Mouse (Mus musculus): Measurements from ENCODE around the gene Col23a1. TPM values are rescaled to one million over a fixed set of nuclear protein-coding genes. Genes with fewer than 3 reads are reported as not detected.

Col23a1 gene
- polyA plus RNA-seq, 1 experiment from 2014 or later = 9.1 TPM

DNA sequence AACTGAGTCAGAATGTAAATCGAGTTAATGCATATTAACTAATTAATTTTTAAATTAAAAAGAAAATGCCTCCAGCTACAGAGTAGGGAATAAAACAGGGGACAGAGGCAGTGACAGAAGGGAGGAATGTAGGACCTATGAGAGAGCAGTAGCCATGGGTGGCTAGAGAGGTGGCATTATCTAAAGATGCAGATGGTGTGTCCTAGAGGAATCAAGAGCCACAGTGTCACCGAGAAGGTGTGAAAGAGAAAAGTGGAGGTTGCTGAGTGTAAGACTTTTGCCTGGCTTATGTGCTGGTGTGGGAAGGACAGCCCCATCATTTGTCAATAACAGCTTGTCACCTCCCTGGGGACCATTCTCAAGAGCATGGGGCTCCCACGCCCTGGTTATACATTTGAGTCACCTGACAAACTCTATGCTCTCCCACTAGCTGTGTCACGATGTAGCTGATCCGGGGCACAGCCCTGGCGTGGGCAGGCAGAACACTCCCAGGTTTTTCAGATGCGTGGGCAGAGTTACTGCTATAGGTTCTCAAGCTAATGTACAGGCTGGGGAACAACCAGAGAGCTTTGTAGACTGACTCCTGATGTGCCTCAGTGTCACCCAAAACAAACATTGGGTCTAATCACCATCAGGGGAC, 125.4 kb downstream of the Col23a1 start:
- H3K4me1 ChIP-seq = 0 out of 2 replicates have a peak, but pooled peaks cover 5% of the 10 kb centered on the region
- H3K9ac ChIP-seq (replicated peaks) = no peak overlapping the region
- no peaks in the 10 kb centered on the region for H3K36me3 ChIP-seq
- ATAC-seq (ENCODE audit: low FRiP score) = no peak
- WGBS = 87% methylated on average over 7 of the region's 7 CpGs
- no peaks in the 10 kb centered on the region for H3K9me3 ChIP-seq (replicated peaks)
- no peak overlapping the region for H3K4me3 ChIP-seq (replicated peaks)
- no peak overlapping the region for H3K27ac ChIP-seq (replicated peaks)
- no peak overlapping the region for H3K4me2 ChIP-seq
- no peaks in the 10 kb centered on the region for H3K27me3 ChIP-seq (replicated peaks)

DNA sequence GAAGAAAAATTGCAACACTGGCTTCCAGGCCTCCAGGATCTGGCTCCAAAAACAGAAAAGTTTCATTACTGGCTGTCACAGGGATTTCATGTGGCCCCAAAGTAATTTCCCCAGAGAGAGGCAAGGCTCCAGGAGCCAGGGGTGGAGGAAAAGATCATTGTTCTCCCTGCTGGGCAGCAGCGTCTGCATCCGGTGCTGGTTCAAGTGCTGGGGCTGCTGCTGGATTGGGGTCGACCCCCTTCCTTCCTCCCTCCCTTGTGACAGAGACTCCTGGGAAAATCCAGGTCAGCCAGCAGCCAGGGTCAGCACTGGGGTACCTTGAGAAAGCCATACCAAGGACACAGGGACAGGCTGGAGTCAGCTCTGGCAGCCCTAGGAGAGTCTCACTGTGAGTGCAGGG, 129.1 kb downstream of the Col23a1 start:
- Histone ChIP-seq H3K4me3 (replicated peaks) (no peak overlapping the region), H3K4me2 (no peak overlapping the region), H3K4me1 (0 out of 2 replicates have a peak, but pooled peaks cover 3% of the 10 kb centered on the region), H3K9me3 (replicated peaks) (no peaks in the 10 kb centered on the region), H3K9ac (replicated peaks) (no peak overlapping the region), H3K27ac (replicated peaks) (0 out of 2 replicates have a peak overlapping the region, but pooled peaks have one; percentile 15), H3K36me3 (no peaks in the 10 kb centered on the region), H3K27me3 (replicated peaks) (no peaks in the 10 kb centered on the region)
- ATAC-seq (ENCODE audit: low FRiP score) = no peak
- WGBS = 17% methylated on average over 3 of the region's 3 CpGs

GRCm38 (mm10) chr11:51421878-51422277, 132.2 kb downstream of the Col23a1 start:
- Histone ChIP-seq H3K9me3 (replicated peaks) (no peaks in the 10 kb centered on the region), H3K27me3 (replicated peaks) (no peaks in the 10 kb centered on the region)
- ATAC-seq (ENCODE audit: low FRiP score) = no peak

GRCm38 (mm10) chr11:51422713-51423112, 133.0 kb downstream of the Col23a1 start:
- Histone ChIP-seq H3K9ac (replicated peaks) (no peak overlapping the region), H3K4me2 (no peak overlapping the region), H3K27ac (replicated peaks) (no peak overlapping the region), H3K36me3 (no peaks in the 10 kb centered on the region), H3K4me3 (replicated peaks) (no peak overlapping the region), H3K27me3 (replicated peaks) (no peaks in the 10 kb centered on the region), H3K9me3 (replicated peaks) (no peaks in the 10 kb centered on the region), H3K4me1 (0 out of 2 replicates have a peak, but pooled peaks cover 3% of the 10 kb centered on the region)
- ATAC-seq (ENCODE audit: low FRiP score) = no peak
- WGBS = 77% methylated on average over 14 of the region's 14 CpGs

More at GRCm38 (mm10) chr11:51421878-51422277, 132.2 kb downstream of the Col23a1 start:
- H3K4me2 ChIP-seq = no peak overlapping the region
- H3K4me1 ChIP-seq = 0 out of 2 replicates have a peak, but pooled peaks cover 3% of the 10 kb centered on the region
- H3K36me3 ChIP-seq = no peaks in the 10 kb centered on the region
- H3K4me3 ChIP-seq (replicated peaks) = no peak overlapping the region
- WGBS = 85% methylated on average over 2 of the region's 2 CpGs
- no peak overlapping the region for H3K9ac ChIP-seq (replicated peaks)
- no peak overlapping the region for H3K27ac ChIP-seq (replicated peaks)

DNA sequence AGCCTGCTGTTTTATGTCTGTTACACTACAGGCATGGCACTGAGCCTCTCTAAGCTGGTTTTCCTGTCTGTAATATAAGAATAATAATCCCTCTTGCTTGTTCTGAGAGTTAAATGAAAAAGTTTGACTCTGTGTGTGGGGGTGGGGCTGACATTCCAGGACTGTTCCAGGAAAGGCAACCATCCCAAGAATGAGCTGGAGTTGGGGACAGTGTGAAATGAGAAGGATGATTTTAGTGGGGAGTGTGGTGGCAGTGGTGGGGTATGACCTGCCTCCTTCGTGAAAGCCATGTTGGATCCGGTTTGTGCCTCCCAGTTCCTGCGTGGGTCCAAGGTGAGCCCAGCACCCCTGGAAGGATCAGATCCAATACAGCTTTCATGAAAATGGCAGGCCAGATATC, 136.4 kb downstream of the Col23a1 start:
- ATAC-seq (ENCODE audit: low FRiP score) = no peak
- H3K4me2 ChIP-seq = no peak overlapping the region
- 88% methylated on average over 3 of the region's 3 CpGs for WGBS
- H3K27ac ChIP-seq (replicated peaks) = no peak overlapping the region
- H3K9ac ChIP-seq (replicated peaks) = no peak overlapping the region
- H3K36me3 ChIP-seq = no peaks in the 10 kb centered on the region
- H3K4me1 ChIP-seq = peaks cover 2% of the 10 kb centered on the region; the same call in 1 of the 2 replicates
- H3K4me3 ChIP-seq (replicated peaks) = no peak overlapping the region
- no peaks in the 10 kb centered on the region for H3K27me3 ChIP-seq (replicated peaks)
- no peaks in the 10 kb centered on the region for H3K9me3 ChIP-seq (replicated peaks)

GRCm38 (mm10) chr11:51429428-51430179, 139.9 kb downstream of the Col23a1 start:
- ATAC-seq (ENCODE audit: low FRiP score) = no peak

GRCm38 (mm10) chr11:51430180-51430578, 140.5 kb downstream of the Col23a1 start:
- no peak overlapping the region for H3K4me3 ChIP-seq (replicated peaks)
- WGBS = 84% methylated on average over 8 of the region's 8 CpGs
- no peaks in the 10 kb centered on the region for H3K36me3 ChIP-seq
- peaks cover 2% of the 10 kb centered on the region; the same call in 1 of the 2 replicates for H3K4me1 ChIP-seq
- no peak for ATAC-seq (ENCODE audit: low FRiP score)
- H3K27ac ChIP-seq (replicated peaks) = no peak overlapping the region
- no peaks in the 10 kb centered on the region for H3K9me3 ChIP-seq (replicated peaks)
- no peak overlapping the region for H3K9ac ChIP-seq (replicated peaks)
- H3K4me2 ChIP-seq = no peak overlapping the region
- no peaks in the 10 kb centered on the region for H3K27me3 ChIP-seq (replicated peaks)

More at GRCm38 (mm10) chr11:51429428-51430179, 139.9 kb downstream of the Col23a1 start:
- peaks cover 2% of the 10 kb centered on the region; the same call in 1 of the 2 replicates for H3K4me1 ChIP-seq
- no peak overlapping the region for H3K4me2 ChIP-seq
- no peak overlapping the region for H3K4me3 ChIP-seq (replicated peaks)
- H3K36me3 ChIP-seq = no peaks in the 10 kb centered on the region
- 49% methylated on average over 16 of the region's 16 CpGs for WGBS
- H3K27me3 ChIP-seq (replicated peaks) = no peaks in the 10 kb centered on the region
- H3K9ac ChIP-seq (replicated peaks) = no peak overlapping the region
- H3K27ac ChIP-seq (replicated peaks) = no peak overlapping the region
- no peaks in the 10 kb centered on the region for H3K9me3 ChIP-seq (replicated peaks)

GRCm38 (mm10) chr11:51431287-51431686, 141.6 kb downstream of the Col23a1 start:
- no peak overlapping the region for H3K4me3 ChIP-seq (replicated peaks)
- 83% methylated on average over 3 of the region's 3 CpGs for WGBS

GRCm38 (mm10) chr11:51431968-51432367, 142.2 kb downstream of the Col23a1 start:
- Histone ChIP-seq H3K9me3 (replicated peaks) (0 out of 2 replicates have a peak, but pooled peaks cover 7% of the 10 kb centered on the region), H3K4me3 (replicated peaks) (no peak overlapping the region), H3K4me1 (peaks cover 2% of the 10 kb centered on the region; the same call in 1 of the 2 replicates), H3K4me2 (no peak overlapping the region), H3K36me3 (no peaks in the 10 kb centered on the region), H3K27ac (replicated peaks) (no peak overlapping the region), H3K27me3 (replicated peaks) (no peaks in the 10 kb centered on the region), H3K9ac (replicated peaks) (no peak overlapping the region)
- ATAC-seq (ENCODE audit: low FRiP score) = no peak
- WGBS = 78% methylated on average over 8 of the region's 8 CpGs

More at GRCm38 (mm10) chr11:51431287-51431686, 141.6 kb downstream of the Col23a1 start:
- no peak for ATAC-seq (ENCODE audit: low FRiP score)
- H3K36me3 ChIP-seq = no peaks in the 10 kb centered on the region
- no peak overlapping the region for H3K4me2 ChIP-seq
- H3K9me3 ChIP-seq (replicated peaks) = 0 out of 2 replicates have a peak, but pooled peaks cover 3% of the 10 kb centered on the region
- no peaks in the 10 kb centered on the region for H3K27me3 ChIP-seq (replicated peaks)
- no peak overlapping the region for H3K27ac ChIP-seq (replicated peaks)
- peaks cover 2% of the 10 kb centered on the region; the same call in 1 of the 2 replicates for H3K4me1 ChIP-seq
- H3K9ac ChIP-seq (replicated peaks) = no peak overlapping the region

GRCm38 (mm10) chr11:51442006-51442405, 152.3 kb downstream of the Col23a1 start:
- no peak for ATAC-seq (ENCODE audit: low FRiP score)
- H3K9me3 ChIP-seq (replicated peaks) = no peaks in the 10 kb centered on the region
- H3K27ac ChIP-seq (replicated peaks) = no peak overlapping the region
- H3K27me3 ChIP-seq (replicated peaks) = no peaks in the 10 kb centered on the region
- no peak overlapping the region for H3K9ac ChIP-seq (replicated peaks)
- no peak overlapping the region for H3K4me2 ChIP-seq
- H3K4me1 ChIP-seq = 0 out of 2 replicates have a peak, but pooled peaks cover 3% of the 10 kb centered on the region
- H3K4me3 ChIP-seq (replicated peaks) = no peak overlapping the region
- no peaks in the 10 kb centered on the region for H3K36me3 ChIP-seq
- WGBS = 93% methylated on average over 7 of the region's 7 CpGs

DNA sequence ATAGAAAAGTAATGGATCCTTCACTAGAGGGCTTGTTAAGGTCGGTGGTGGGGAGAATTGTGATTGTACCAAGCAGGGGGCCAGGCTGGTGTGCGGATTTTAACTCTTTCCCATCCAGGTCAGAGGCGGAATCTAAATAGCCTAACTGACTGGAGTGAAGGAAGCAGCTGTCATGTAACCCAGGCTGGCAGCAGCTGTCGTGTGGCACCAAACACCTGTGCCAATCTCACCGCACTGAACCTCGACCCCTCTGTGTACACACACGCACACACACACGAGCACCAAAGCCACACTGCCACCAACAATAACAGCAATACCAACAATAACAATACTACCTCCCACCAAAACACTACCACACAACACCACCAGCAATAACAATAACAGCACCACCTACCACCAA, 152.9 kb downstream of the Col23a1 start:
- Histone ChIP-seq H3K36me3 (no peaks in the 10 kb centered on the region), H3K27me3 (replicated peaks) (no peaks in the 10 kb centered on the region), H3K9ac (replicated peaks) (no peak overlapping the region), H3K4me1 (0 out of 2 replicates have a peak, but pooled peaks cover 3% of the 10 kb centered on the region), H3K9me3 (replicated peaks) (no peaks in the 10 kb centered on the region), H3K4me3 (replicated peaks) (no peak overlapping the region), H3K27ac (replicated peaks) (no peak overlapping the region), H3K4me2 (no peak overlapping the region)
- WGBS = 66% methylated on average over 8 of the region's 8 CpGs
- ATAC-seq (ENCODE audit: low FRiP score) = no peak
